Mouse (Mus musculus): Measurements from ENCODE around the gene Dnttip1. TPM values are rescaled to one million over a fixed set of nuclear protein-coding genes. Genes with fewer than 3 reads are reported as not detected.

Dnttip1 gene
- total and polyA plus RNA-seq, 3 experiments = 20.6 to 59.9 TPM; not detected in 1

- H3K9ac ChIP-seq (ENCODE audit: control insufficient read depth, low read depth, low read length, poor library complexity, severe bottlenecking) = no peak overlapping the region
- no peak overlapping the region for H3K4me3 ChIP-seq (ENCODE audit: control insufficient read depth in 1 of 2, insufficient read depth in 1 of 2, low read depth in 2 of 2, low read length in 2 of 2)
- H3K9me3 ChIP-seq (replicated peaks; ENCODE audit: insufficient read depth, low read length) = no peaks in the 10 kb centered on the region
- H3K36me3 ChIP-seq (ENCODE audit: control insufficient read depth in 1 of 2, insufficient read depth in 2 of 2, low read length in 2 of 2) = peaks cover 8 to 10% of the 10 kb centered on the region in 2 experiments
- no peak overlapping the region for H3K27ac ChIP-seq (ENCODE audit: control insufficient read depth, low read depth, low read length)
- TF ChIP-seq CHD2 (IDR thresholded peaks at IDR 0.05; ENCODE audit: low read length) (no peak), MYB (IDR thresholded peaks at IDR 0.05; ENCODE audit: low read depth, low read length) (no peak), USF1 (IDR thresholded peaks at IDR 0.05; ENCODE audit: low read depth, low read length) (no peak), RCOR1 (IDR thresholded peaks at IDR 0.05; ENCODE audit: low read depth, low read length) (no peak), MAZ (IDR thresholded peaks at IDR 0.05; ENCODE audit: low read depth, low read length) (no peak), ZNF384 (IDR thresholded peaks at IDR 0.05; ENCODE audit: low read depth, low read length) (no peak), HCFC1 (IDR thresholded peaks at IDR 0.05; ENCODE audit: low read depth, low read length) (no peak), GABPA (IDR thresholded peaks at IDR 0.05; ENCODE audit: low read depth, low read length) (no peak), RAD21 (IDR thresholded peaks at IDR 0.05; ENCODE audit: low read depth, low read length) (no peak), TBP (IDR thresholded peaks at IDR 0.05; ENCODE audit: low read depth, low read length) (no peak), EP300 (IDR thresholded peaks at IDR 0.05; ENCODE audit: low read depth in 1 of 2, low read length in 2 of 2) (no peak; a peak in 1 of 4 replicates), NELFE (IDR thresholded peaks at IDR 0.05; ENCODE audit: low read depth, low read length) (no peak), UBTF (IDR thresholded peaks at IDR 0.05; ENCODE audit: borderline replicate concordance, insufficient read depth, low read depth, low read length) (no peak), SMC3 (IDR thresholded peaks at IDR 0.05; ENCODE audit: low read depth, low read length) (no peak), CTCF (IDR thresholded peaks at IDR 0.05 in 2 of 3, conservative IDR thresholded peaks at IDR 0.05 in 1 of 3; ENCODE audit: control insufficient read depth in 1 of 3, insufficient read depth in 1 of 3, low read depth in 2 of 3, low read length in 3 of 3, poor library complexity in 1 of 3, severe bottlenecking in 1 of 3) (no peak), JUND (IDR thresholded peaks at IDR 0.05; ENCODE audit: low read depth, low read length) (no peak)
- no peaks in the 10 kb centered on the region for H3K27me3 ChIP-seq (ENCODE audit: control insufficient read depth in 1 of 2, insufficient read depth in 2 of 2, low read length in 2 of 2)
- DNase-seq (ENCODE audit: low read depth, low spot score) = peak; percentile 44
- no peaks in the 10 kb centered on the region for H3K4me1 ChIP-seq (ENCODE audit: control insufficient read depth in 1 of 2, insufficient read depth in 2 of 2, low read length in 2 of 2)
- H3K79me2 ChIP-seq (ENCODE audit: control insufficient read depth, insufficient read depth, low read length, poor library complexity) = no peaks in the 10 kb centered on the region
Observed at GRCm38 (mm10) chr2:164760059-164760833, 14.5 kb downstream of the Dnttip1 start.

- H3K9me3 ChIP-seq (replicated peaks; ENCODE audit: insufficient read depth, low read length) = no peaks in the 10 kb centered on the region
- H3K27ac ChIP-seq (ENCODE audit: control insufficient read depth, low read depth, low read length) = no peak overlapping the region
- no peak overlapping the region for H3K9ac ChIP-seq (ENCODE audit: control insufficient read depth, low read depth, low read length, poor library complexity, severe bottlenecking)
- no peaks in the 10 kb centered on the region for H3K79me2 ChIP-seq (ENCODE audit: control insufficient read depth, insufficient read depth, low read length, poor library complexity)
- no peaks in the 10 kb centered on the region for H3K27me3 ChIP-seq (ENCODE audit: control insufficient read depth in 1 of 2, insufficient read depth in 2 of 2, low read length in 2 of 2)
- no peaks in the 10 kb centered on the region for H3K4me1 ChIP-seq (ENCODE audit: control insufficient read depth in 1 of 2, insufficient read depth in 2 of 2, low read length in 2 of 2)
- H3K36me3 ChIP-seq (ENCODE audit: control insufficient read depth in 1 of 2, insufficient read depth in 2 of 2, low read length in 2 of 2) = peaks cover 4 to 8% of the 10 kb centered on the region in 2 experiments; a peak in 3 of 4 replicates
- TF ChIP-seq POLR2A (IDR thresholded peaks at IDR 0.05; ENCODE audit: control insufficient read depth in 1 of 2, insufficient read depth in 1 of 2, low read depth in 1 of 2, low read length in 2 of 2, poor library complexity in 1 of 2) (no peak), GATA1 (IDR thresholded peaks at IDR 0.05; ENCODE audit: low read depth, low read length) (no peak), ELF1 (IDR thresholded peaks at IDR 0.05; ENCODE audit: low read depth, low read length) (no peak), TAL1 (IDR thresholded peaks at IDR 0.05; ENCODE audit: low read length) (0 out of 2 replicates have a peak, but pooled peaks have one; percentile 14)
- no peak overlapping the region for H3K4me3 ChIP-seq (ENCODE audit: control insufficient read depth in 1 of 2, insufficient read depth in 1 of 2, low read depth in 2 of 2, low read length in 2 of 2)
- no peak for DNase-seq (ENCODE audit: low read depth, low spot score)
Observed at GRCm38 (mm10) chr2:164761502-164761901, 15.7 kb downstream of the Dnttip1 start.

All from MEL (cell line).